Mouse (Mus musculus): Measurements from ENCODE around the gene Tssk1. TPM values are rescaled to one million over a fixed set of nuclear protein-coding genes. Genes with fewer than 3 reads are reported as not detected.

The Tssk1 gene
- polyA plus RNA-seq, 1 experiment from 2014 or later, result not detected

- H3K27ac ChIP-seq (replicated peaks; ENCODE audit: low read depth, low read length), result no peak overlapping the region
- H3K36me3 ChIP-seq (ENCODE audit: control insufficient read depth, insufficient read depth, low read length), result peaks cover 37% of the 10 kb centered on the region
- 90% methylated on average over 2 of the region's 2 CpGs for WGBS
Observed at GRCm38 (mm10) chr16:17865293-17865692, 28.7 kb upstream of the Tssk1 start.

GRCm38 (mm10) chr16:17865770-17866169, 28.3 kb upstream of the Tssk1 start:
- DNase-seq (ENCODE audit: low spot score) (peak; percentile 47), ATAC-seq (ENCODE audit: low read depth) (peak; percentile 44)
- H3K27ac ChIP-seq (replicated peaks; ENCODE audit: low read depth, low read length), result no peak overlapping the region
- no peaks in the 10 kb centered on the region for H3K4me1 ChIP-seq (ENCODE audit: control insufficient read depth, insufficient read depth, low read length)
- H3K4me2 ChIP-seq (ENCODE audit: low read depth, low read length), result no peak overlapping the region
- no peaks in the 10 kb centered on the region for H3K9me3 ChIP-seq (ENCODE audit: control insufficient read depth, low read length)
- WGBS, result 80% methylated on average over 6 of the region's 6 CpGs
- no peak overlapping the region for H3K9ac ChIP-seq (ENCODE audit: low read depth, low read length)
- peaks cover 41% of the 10 kb centered on the region for H3K36me3 ChIP-seq (ENCODE audit: control insufficient read depth, insufficient read depth, low read length)
- no peaks in the 10 kb centered on the region for H3K27me3 ChIP-seq (replicated peaks; ENCODE audit: control insufficient read depth, insufficient read depth, low read length)
- H3K4me3 ChIP-seq (ENCODE audit: low read depth, low read length), result no peak overlapping the region

More at GRCm38 (mm10) chr16:17865293-17865692, 28.7 kb upstream of the Tssk1 start:
- ATAC-seq (ENCODE audit: low read depth) (no peak), DNase-seq (ENCODE audit: low spot score) (no peak)
- H3K4me2 ChIP-seq (ENCODE audit: low read depth, low read length), result no peak overlapping the region
- no peak overlapping the region for H3K9ac ChIP-seq (ENCODE audit: low read depth, low read length)
- no peaks in the 10 kb centered on the region for H3K4me1 ChIP-seq (ENCODE audit: control insufficient read depth, insufficient read depth, low read length)
- H3K4me3 ChIP-seq (ENCODE audit: low read depth, low read length), result no peak overlapping the region
- H3K9me3 ChIP-seq (ENCODE audit: control insufficient read depth, low read length), result no peaks in the 10 kb centered on the region
- H3K27me3 ChIP-seq (replicated peaks; ENCODE audit: control insufficient read depth, insufficient read depth, low read length), result no peaks in the 10 kb centered on the region

- Histone ChIP-seq H3K9me3 (ENCODE audit: control insufficient read depth, low read length) (no peaks in the 10 kb centered on the region), H3K4me2 (ENCODE audit: low read depth, low read length) (no peak overlapping the region), H3K4me1 (ENCODE audit: control insufficient read depth, insufficient read depth, low read length) (no peaks in the 10 kb centered on the region), H3K27ac (replicated peaks; ENCODE audit: low read depth, low read length) (no peak overlapping the region), H3K4me3 (ENCODE audit: low read depth, low read length) (no peak overlapping the region), H3K27me3 (replicated peaks; ENCODE audit: control insufficient read depth, insufficient read depth, low read length) (no peaks in the 10 kb centered on the region), H3K36me3 (ENCODE audit: control insufficient read depth, insufficient read depth, low read length) (peaks cover 43% of the 10 kb centered on the region), H3K9ac (ENCODE audit: low read depth, low read length) (no peak overlapping the region)
- DNase-seq (ENCODE audit: low spot score), result no peak
- WGBS, result 81% methylated on average over 5 of the region's 5 CpGs
- ATAC-seq (ENCODE audit: low read depth), result no peak
Observed at GRCm38 (mm10) chr16:17871248-17871647, 22.8 kb upstream of the Tssk1 start.

- no peaks in the 10 kb centered on the region for H3K27me3 ChIP-seq (replicated peaks; ENCODE audit: control insufficient read depth, insufficient read depth, low read length)
- H3K27ac ChIP-seq (replicated peaks; ENCODE audit: low read depth, low read length), result no peak overlapping the region
- H3K36me3 ChIP-seq (ENCODE audit: control insufficient read depth, insufficient read depth, low read length), result peaks cover 53% of the 10 kb centered on the region
- no peak overlapping the region for H3K4me3 ChIP-seq (ENCODE audit: low read depth, low read length)
- H3K4me2 ChIP-seq (ENCODE audit: low read depth, low read length), result no peak overlapping the region
- DNase-seq (ENCODE audit: low spot score) (no peak), ATAC-seq (ENCODE audit: low read depth) (no peak)
- H3K4me1 ChIP-seq (ENCODE audit: control insufficient read depth, insufficient read depth, low read length), result no peaks in the 10 kb centered on the region
- H3K9me3 ChIP-seq (ENCODE audit: control insufficient read depth, low read length), result no peaks in the 10 kb centered on the region
- no peak overlapping the region for H3K9ac ChIP-seq (ENCODE audit: low read depth, low read length)
- 57% methylated on average over 4 of the region's 4 CpGs for WGBS
Observed at GRCm38 (mm10) chr16:17872995-17873394, 21.0 kb upstream of the Tssk1 start.

- 80% methylated on average over 4 of the region's 4 CpGs for WGBS
- no peak for DNase-seq (ENCODE audit: low spot score)
- no peaks in the 10 kb centered on the region for H3K9me3 ChIP-seq (ENCODE audit: control insufficient read depth, low read length)
- no peak overlapping the region for H3K4me2 ChIP-seq (ENCODE audit: low read depth, low read length)
- no peaks in the 10 kb centered on the region for H3K4me1 ChIP-seq (ENCODE audit: control insufficient read depth, insufficient read depth, low read length)
- H3K27me3 ChIP-seq (replicated peaks; ENCODE audit: control insufficient read depth, insufficient read depth, low read length), result no peaks in the 10 kb centered on the region
- no peak overlapping the region for H3K4me3 ChIP-seq (ENCODE audit: low read depth, low read length)
- H3K27ac ChIP-seq (replicated peaks; ENCODE audit: low read depth, low read length), result no peak overlapping the region
- H3K9ac ChIP-seq (ENCODE audit: low read depth, low read length), result no peak overlapping the region
- H3K36me3 ChIP-seq (ENCODE audit: control insufficient read depth, insufficient read depth, low read length), result peaks cover 39% of the 10 kb centered on the region
- ATAC-seq (ENCODE audit: low read depth), result no peak
Observed at GRCm38 (mm10) chr16:17875174-17875573, 18.8 kb upstream of the Tssk1 start.

GRCm38 (mm10) chr16:17876096-17876495, 17.9 kb upstream of the Tssk1 start:
- Histone ChIP-seq H3K27me3 (replicated peaks; ENCODE audit: control insufficient read depth, insufficient read depth, low read length) (no peaks in the 10 kb centered on the region), H3K9ac (ENCODE audit: low read depth, low read length) (no peak overlapping the region), H3K9me3 (ENCODE audit: control insufficient read depth, low read length) (no peaks in the 10 kb centered on the region), H3K27ac (replicated peaks; ENCODE audit: low read depth, low read length) (no peak overlapping the region), H3K36me3 (ENCODE audit: control insufficient read depth, insufficient read depth, low read length) (peaks cover 30% of the 10 kb centered on the region), H3K4me2 (ENCODE audit: low read depth, low read length) (no peak overlapping the region), H3K4me1 (ENCODE audit: control insufficient read depth, insufficient read depth, low read length) (no peaks in the 10 kb centered on the region), H3K4me3 (ENCODE audit: low read depth, low read length) (no peak overlapping the region)
- ATAC-seq (ENCODE audit: low read depth), result no peak
- WGBS, result 97% methylated on average over 1 of the region's 1 CpGs
- DNase-seq (ENCODE audit: low spot score), result no peak

- Histone ChIP-seq H3K9ac (ENCODE audit: low read depth, low read length) (no peak overlapping the region), H3K27ac (replicated peaks; ENCODE audit: low read depth, low read length) (no peak overlapping the region), H3K4me1 (ENCODE audit: control insufficient read depth, insufficient read depth, low read length) (no peaks in the 10 kb centered on the region), H3K27me3 (replicated peaks; ENCODE audit: control insufficient read depth, insufficient read depth, low read length) (no peaks in the 10 kb centered on the region), H3K36me3 (ENCODE audit: control insufficient read depth, insufficient read depth, low read length) (peaks cover 12% of the 10 kb centered on the region; the same call in 1 of the 2 replicates), H3K4me2 (ENCODE audit: low read depth, low read length) (no peak overlapping the region), H3K4me3 (ENCODE audit: low read depth, low read length) (no peak overlapping the region), H3K9me3 (ENCODE audit: control insufficient read depth, low read length) (no peaks in the 10 kb centered on the region)
- ATAC-seq (ENCODE audit: low read depth) (no peak), DNase-seq (ENCODE audit: low spot score) (no peak)
- WGBS, result 86% methylated on average over 4 of the region's 4 CpGs
Observed at GRCm38 (mm10) chr16:17879571-17879970, 14.5 kb upstream of the Tssk1 start.

GRCm38 (mm10) chr16:17882196-17882595, 11.8 kb upstream of the Tssk1 start:
- Histone ChIP-seq H3K4me1 (ENCODE audit: control insufficient read depth, insufficient read depth, low read length) (no peaks in the 10 kb centered on the region), H3K36me3 (ENCODE audit: control insufficient read depth, insufficient read depth, low read length) (peaks cover 10% of the 10 kb centered on the region; the same call in 1 of the 2 replicates), H3K9me3 (ENCODE audit: control insufficient read depth, low read length) (no peaks in the 10 kb centered on the region), H3K4me2 (ENCODE audit: low read depth, low read length) (no peak overlapping the region), H3K27me3 (replicated peaks; ENCODE audit: control insufficient read depth, insufficient read depth, low read length) (no peaks in the 10 kb centered on the region), H3K27ac (replicated peaks; ENCODE audit: low read depth, low read length) (no peak overlapping the region), H3K9ac (ENCODE audit: low read depth, low read length) (no peak overlapping the region), H3K4me3 (ENCODE audit: low read depth, low read length) (no peak overlapping the region)
- DNase-seq (ENCODE audit: low spot score) (peak; percentile 29), ATAC-seq (ENCODE audit: low read depth) (peak; percentile 60; the same call in 1 of the 2 replicates)

- H3K27me3 ChIP-seq (replicated peaks; ENCODE audit: control insufficient read depth, insufficient read depth, low read length), result no peaks in the 10 kb centered on the region
- DNase-seq (ENCODE audit: low spot score), result no peak
- no peak for ATAC-seq (ENCODE audit: low read depth)
- H3K36me3 ChIP-seq (ENCODE audit: control insufficient read depth, insufficient read depth, low read length), result no peaks in the 10 kb centered on the region
- no peak overlapping the region for H3K4me3 ChIP-seq (ENCODE audit: low read depth, low read length)
- H3K4me2 ChIP-seq (ENCODE audit: low read depth, low read length), result no peak overlapping the region
- WGBS, result 78% methylated on average over 6 of the region's 6 CpGs
- no peaks in the 10 kb centered on the region for H3K9me3 ChIP-seq (ENCODE audit: control insufficient read depth, low read length)
- no peak overlapping the region for H3K27ac ChIP-seq (replicated peaks; ENCODE audit: low read depth, low read length)
- no peak overlapping the region for H3K9ac ChIP-seq (ENCODE audit: low read depth, low read length)
- no peaks in the 10 kb centered on the region for H3K4me1 ChIP-seq (ENCODE audit: control insufficient read depth, insufficient read depth, low read length)
Observed at GRCm38 (mm10) chr16:17884116-17884515, 9.9 kb upstream of the Tssk1 start.
